Mouse (Mus musculus) cerebellum, adult 8-10 months (tissue): Measurements from ENCODE around the gene Agbl1.
"Not testable (repeated sequence)": the region's sequence is repeated elsewhere in the genome, so short reads cannot be mapped to it uniquely, and the experiment has no call there.

Experiments
- DNase-seq: peaks from one replicate; pipeline ENCODE4 v3.0.0; 2022

Agbl1 gene

DNA sequence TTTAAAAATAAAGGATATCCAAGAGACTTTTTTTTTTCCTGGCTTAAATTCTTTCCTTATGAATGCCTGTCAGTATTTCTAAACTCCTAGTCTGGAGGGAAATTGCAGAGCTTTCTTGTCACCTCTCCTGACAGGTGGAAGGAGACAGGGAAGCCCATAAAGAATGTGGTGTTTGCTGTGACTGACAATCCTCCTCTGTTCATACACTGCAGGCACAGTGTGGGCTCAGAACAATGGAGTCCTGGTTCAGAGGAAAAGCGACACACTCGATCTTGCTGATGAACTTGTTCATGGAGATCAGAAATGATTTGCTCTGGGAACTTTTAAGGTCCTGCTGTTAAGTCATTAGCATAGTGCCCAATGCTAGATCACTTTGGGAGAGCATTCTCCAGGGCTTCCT is 368.1 kb downstream of the Agbl1 start:
- DNase-seq, result no peak

DNA sequence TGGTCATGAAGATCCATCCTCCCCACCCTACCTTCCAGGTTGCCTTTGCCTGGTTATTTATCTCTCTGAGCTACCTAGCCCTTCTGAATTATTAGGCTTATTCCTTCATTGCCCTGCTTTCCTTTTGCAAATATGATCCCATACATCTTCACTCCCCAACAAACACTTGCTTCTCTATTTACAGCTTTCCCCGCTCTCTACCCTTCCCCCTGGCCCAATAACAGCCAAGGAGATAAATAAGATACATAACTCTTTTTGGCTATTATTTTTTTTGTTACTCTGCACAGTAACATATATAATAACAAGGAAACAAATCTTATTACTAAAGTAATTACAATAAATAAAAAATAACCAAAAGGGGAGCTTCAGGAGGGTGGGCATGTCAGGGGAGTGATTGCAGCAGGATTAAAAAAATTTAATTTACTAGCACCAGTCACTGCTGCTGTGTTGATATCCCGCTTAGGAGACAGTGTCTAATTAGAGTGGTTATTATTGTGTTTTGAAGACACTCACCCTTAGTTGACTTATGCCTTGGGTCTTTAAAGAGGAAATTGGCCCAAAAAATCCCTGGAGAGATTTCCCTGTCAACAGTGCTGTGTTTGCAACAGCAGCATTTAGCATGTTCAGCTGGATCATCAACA is 370.5 kb downstream of the Agbl1 start:
- DNase-seq, result no peak

DNA sequence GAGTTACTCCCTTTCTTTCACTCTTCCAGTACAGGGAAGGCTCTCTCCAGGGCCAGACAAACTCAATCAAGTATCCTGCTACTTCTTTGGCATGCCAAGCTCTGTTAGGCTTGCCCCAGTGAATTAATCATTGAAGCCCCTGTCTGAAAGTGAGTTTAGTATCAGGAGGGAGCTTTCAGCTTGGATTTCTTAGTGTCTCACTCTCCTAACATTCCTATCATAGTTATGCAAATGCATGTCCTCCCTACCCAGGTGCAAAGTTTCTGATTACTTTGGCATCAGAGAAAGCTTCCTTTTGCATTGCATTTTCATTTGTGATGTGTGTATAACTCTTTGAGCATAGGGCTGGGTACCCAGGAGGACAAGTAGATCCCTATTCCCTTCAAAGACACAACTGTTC is 399.8 kb downstream of the Agbl1 start:
- no peak for DNase-seq

DNA sequence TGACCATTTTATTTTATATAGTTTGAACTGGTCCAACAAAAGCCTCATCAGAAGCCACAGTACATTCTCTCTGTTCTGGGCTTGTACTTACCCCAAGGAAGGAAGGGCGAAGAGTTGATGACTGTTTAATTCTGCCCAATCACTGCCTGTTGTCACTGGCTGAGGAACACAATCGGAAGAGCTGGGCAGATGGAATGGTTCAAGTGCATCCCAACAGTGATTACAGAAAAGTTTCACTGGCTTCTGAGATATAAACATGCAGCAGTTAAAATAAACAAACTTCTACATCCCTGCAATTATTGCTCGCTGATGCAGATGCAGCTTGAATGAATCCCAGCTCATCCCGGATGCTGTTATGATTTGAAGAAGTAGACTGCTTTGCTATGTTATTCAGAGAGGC is 421.3 kb downstream of the Agbl1 start:
- no peak for DNase-seq

DNA sequence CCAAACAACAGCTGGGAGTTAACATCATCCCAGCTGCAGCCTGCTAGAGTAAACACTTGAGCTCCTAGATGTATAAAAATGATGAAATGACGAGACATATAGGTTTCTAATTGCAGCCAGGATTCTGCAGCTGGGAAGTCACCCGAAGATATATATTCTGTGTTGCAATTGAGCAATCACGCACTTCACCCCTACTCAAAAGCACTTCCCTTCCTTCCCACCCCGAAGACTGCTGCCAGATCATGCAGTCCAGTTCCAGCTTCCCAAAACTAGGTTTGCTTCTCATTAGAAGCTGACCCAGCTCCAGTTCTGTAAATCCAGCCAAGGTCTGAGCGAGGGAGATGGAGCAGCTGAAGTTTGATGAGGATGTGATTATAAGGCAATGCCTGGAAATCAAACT is 431.4 kb downstream of the Agbl1 start:
- no peak for DNase-seq

DNA sequence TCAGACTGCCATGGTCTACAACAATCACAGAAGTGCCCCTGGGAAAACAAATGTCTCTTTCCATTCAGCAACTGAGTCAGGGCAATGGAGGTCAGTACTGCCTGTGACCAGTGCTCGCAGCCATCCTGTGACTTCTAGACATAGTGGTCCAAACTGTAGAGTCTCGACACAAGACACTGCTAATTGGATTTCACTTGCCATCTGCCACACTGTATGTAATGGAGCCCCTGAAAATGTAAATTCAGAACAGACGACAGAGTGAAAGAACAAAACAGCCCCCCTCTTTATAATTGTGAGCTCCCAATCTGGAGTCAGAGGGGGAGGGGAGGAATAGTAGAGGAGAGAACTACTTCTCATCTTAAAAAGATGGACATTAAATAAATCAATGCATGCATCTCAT is 445.2 kb downstream of the Agbl1 start:
- DNase-seq, result no peak

DNA sequence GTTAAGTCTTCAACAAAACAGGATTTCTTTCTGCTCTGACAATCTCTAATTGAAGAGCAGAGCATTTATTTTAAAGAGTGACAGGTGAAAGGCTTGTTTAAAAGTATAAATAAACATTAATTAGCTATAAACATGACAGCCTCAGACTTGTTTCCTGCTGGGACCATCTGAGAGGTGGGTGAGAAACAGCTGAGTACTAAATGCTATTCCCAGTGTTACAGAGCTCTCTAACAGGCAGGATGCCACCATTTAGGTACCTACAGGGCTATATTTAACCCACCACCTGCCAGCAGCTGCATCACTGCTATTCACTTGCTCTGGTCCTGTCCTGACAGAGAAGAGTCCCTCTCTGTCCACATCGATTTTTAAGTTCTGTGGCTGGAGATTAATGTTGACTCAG is 471.5 kb downstream of the Agbl1 start:
- DNase-seq, result no peak

DNA sequence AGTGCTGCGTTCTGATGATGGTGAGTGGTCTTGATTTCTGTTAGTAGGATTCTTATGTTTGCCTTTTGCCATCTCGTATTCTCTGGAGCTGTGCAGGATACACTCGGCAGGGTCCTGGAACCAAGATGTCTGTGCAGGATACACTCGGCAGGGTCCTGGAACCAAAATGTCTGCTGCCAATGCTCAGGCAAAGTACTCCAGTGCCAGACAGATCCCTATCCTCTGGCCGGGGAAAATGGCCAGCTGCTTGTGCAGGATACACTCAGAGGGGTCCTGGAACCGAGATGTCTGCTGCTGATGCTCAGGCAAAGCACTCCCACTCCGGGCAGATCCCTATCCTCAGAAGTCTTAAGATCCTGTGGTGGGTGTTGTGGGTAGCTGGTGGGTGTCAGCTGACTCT is 502.5 kb downstream of the Agbl1 start:
- DNase-seq, result not testable (repeated sequence)

DNA sequence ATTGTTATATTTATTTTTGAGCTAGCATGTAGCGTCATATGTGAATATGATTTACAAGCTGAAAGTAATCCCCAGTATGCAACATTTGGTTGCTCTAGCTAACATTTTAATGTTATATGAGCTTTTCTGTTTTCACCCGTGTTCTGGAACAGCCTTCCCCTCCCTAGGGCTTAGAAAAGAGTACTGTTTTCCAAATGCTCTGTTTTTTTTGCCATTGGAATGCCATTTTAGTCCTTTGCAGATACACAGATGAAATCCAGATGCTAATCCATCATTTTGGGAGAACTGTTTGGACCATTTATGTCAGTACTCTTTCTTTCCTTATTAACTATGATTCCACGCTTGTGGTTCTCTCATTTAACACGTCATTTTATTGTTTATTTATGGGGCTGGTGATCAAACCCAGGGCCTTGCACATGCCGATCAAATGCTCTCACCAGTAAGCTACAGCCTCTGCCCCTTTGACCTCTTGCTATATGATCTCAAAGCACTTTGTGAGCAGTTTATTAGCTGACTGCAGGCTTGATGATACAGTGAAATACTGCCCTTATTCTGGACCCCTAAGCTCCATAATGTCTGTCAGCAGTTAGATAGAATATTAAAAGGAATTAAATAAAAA is 547.7 kb downstream of the Agbl1 start:
- no peak for DNase-seq

DNA sequence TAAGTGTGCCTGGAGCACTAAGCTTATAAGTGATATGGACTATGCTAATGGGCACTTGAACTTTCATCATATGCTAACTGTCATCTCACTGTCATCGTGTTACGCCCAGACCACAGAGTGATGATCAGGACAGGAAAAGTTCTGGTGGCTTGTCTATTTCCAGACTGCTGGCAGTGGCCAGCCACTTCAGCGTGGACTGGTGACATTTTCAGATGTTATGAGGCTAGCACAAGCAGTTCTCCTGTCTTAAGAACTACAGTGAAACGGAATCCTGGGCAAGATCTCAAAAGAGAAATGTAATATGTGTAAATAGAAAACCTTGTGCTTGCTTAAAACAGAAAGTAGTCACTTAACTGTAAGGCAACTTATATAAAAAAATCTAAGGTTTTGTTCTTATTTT is 550.8 kb downstream of the Agbl1 start:
- no peak for DNase-seq

DNA sequence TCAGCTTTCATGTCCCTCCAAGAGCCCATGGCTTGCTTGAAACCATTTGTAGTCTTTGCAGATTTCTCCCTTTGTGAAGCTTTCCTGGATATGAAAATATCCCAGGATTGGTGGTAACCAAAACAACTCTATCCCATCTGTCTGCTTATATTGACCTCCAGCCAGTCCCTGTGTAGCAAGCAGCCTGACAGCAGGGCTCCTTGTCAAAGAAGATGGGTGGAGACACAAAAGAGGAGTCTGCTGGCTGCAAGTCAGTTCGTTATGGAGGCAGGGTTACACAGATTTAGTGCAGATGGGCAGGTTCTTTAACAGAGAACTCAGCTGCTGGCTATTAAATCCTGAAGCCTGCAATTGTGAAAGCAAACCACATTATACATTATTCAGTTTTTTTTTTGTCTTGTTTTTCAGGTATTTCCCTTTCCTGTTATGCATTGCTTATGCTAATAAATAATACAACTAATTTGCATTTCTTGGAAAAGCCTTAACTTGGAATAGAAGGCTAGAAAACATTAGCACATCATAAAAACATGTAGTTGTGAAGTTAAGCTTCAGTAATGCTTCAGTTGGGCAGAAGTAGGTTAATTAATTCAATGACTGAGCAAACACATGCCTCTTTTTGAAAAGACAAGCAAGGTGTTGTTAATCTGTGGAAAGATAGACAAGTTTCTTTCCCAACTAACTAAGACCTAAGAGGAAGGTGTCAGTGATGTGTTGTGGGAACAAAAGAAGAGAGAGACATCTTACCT is 559.0 kb downstream of the Agbl1 start:
- no peak for DNase-seq

DNA sequence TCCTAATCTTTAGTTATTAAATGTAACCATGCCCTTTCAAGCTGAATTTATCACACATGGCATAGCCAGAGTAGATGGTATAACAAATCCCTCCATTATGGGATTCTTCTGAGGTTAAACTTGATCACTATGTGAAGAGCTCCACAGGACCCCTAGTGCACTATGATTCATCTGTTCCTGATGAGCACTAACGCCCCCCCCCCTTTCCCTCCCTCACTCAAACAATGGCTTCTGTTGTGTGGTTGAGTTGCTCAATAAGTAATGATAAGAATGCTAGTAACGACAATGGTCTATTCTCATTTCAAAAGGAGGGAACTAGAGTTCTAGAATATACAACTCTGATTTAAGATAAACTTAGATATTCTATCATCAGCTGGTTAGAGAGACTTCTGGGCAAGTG is 560.4 kb downstream of the Agbl1 start:
- no peak for DNase-seq

DNA sequence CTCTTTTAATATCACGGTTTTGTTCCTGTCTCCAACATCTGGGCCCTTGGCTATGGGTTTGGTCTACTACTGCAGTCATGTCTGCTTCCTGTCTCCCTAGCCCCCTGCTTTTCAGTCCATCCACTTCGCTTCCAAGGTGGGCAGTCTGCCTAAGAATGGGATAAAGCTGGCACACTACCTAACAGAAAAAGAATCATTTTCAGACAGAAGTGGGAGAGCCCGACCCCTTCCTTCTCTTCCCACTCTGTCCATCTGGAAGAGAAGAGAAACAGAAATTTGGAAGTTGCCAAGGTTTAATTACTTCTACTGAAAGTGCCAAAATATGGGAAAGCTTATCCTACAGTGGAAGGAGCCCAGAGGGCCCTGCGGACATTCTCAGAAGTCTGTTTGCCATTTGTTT is 561.6 kb downstream of the Agbl1 start:
- DNase-seq, result no peak

DNA sequence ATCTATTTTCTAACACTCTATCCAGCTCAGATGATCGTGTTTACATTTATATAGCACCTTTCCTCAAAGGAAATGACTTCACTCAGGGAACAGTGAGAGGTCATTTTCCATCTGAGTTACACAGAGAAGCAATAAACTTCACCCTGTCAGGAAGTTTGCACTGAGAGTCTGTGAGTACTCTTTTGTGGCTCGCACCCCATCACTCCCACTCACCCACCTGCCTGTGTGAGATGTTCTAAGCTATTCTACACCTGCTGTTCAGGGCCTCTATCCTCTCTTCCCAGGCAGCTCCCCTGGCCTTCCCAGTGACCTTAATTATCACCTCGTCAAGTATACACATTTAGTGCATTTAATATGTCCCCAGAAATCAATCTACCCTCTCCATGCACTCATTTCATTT is 580.3 kb downstream of the Agbl1 start:
- no peak for DNase-seq

DNA sequence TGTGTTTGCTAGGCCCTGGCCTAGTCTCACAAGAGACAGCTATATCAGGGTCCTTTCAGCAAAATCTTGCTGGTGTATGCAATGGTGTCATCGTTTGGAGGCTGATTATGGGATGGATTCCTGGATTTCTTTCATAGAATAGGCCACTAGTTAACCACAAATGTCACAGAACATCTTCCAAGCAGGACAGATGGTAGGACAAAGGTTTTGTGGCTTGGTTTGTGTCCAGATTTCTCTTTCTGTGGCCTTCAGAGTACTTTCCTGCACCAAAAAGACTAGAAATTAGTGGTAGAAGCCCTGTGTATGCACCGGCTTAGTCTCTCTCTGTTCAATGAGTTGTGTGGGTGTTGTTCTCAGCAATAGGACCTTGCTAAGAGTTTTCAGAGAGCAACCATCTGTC is 590.9 kb downstream of the Agbl1 start:
- no peak for DNase-seq

DNA sequence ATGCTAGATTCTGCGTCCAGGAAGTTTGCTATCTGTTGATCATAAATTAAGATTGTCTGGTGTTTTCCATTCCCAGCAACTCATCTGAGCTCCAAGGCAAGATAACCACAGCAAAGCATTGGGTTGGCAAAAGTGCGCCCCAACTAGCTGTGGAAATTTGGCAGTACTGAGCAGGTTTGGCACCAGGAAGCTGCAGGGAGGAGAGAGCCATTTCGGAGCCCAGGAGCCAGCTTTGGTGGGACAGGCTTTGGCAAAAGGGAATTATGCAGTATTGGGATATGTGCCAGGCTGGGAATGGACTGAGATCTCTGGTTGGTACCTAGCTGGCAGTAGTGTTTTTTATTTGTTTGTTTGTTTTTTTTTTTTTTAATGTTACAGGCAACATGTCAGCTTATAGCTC is 612.5 kb downstream of the Agbl1 start:
- no peak for DNase-seq

DNA sequence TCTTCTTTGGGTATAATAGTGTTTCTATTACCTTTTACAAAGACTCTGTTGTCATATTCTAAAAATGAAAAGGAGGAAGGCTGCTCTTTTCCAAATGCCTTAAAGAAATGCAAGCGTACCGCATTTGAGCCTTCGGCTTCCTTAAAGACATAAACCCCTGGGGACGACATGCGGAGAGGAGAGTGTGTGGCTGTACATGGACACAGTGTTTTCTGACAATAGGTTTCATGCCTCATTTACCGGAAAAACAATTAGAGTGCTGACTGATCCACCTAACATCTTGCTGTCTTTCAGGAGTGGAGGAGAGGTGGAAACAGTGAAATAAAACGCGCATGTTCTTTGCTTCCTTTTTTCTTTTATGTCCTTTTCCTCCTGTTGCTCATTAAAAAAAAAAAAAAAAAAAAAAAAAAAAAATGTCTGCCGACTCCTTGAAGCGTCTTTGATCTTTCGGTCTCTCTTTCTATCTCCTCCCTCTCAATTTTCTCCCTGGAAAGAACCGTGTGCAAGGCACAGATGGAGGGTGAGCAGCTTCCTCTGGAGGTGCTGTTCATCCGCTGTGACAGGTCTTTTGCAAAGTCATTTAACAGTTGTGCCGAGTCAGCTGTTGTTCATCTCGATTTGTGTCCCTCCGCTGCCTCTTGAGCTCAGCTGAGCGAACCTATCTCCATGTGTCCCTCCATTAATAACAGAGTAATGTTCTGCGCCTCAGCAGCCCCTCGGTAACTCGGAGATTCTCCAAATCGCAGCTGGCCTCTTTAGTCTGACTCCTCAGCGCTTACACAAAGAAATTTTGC is 659.9 kb downstream of the Agbl1 start:
- DNase-seq, result no peak

DNA sequence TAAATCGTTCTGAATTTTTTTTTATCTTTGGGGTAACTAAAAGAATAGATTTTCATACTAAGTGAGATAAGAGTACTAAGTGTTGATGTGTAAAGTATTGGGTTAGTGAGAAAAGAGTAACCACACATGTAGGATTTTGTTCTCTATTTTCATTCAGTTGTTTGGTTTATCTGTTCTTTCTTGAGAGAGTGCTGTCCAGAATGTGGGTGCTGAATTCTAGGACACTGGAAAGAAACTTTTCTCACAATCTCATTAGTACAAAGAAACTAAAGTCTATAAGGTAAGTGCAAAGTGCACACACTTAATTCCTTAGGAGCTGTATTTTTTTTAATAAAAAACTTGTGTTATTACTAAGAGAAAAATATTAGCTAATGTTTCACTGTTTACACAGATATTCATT is 674.4 kb downstream of the Agbl1 start:
- DNase-seq, result no peak

DNA sequence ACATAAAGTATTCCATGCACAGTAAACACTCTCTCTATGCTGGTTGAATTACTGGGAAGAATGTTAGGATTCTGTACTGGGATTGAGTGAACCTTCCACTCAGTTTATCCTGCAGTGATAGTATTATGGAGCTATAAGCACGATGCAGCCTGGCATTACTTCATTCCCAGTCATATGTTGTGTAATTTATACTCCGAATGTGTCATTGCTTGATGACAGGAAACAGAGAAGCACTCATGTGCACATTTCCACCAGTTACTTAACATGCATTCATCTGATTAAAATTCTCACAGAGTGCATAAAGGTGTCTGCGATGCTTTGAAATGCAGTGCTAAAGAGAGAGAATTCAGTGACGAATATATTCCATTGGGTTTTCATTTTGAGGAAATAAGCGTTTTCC is 682.0 kb downstream of the Agbl1 start:
- DNase-seq, result no peak

DNA sequence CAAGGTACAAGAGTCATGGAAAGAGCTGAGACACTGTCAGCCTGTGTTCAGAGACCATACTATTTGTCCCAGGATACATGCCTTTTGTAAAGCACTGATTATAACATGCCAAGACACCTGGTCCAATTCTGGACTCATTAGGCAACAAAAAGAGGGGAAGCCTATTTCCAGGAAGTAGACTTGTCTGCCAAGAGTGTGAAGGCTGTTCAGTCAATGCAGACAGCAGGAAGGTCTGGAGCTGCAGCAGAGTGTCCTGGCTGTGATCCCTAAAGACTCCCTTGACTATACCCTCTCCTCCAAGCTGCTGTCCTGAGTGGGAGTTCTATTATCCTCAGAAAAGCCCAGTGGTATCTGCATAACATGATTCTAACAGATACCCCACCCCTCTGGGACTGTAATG is 689.2 kb downstream of the Agbl1 start:
- no peak for DNase-seq

DNA sequence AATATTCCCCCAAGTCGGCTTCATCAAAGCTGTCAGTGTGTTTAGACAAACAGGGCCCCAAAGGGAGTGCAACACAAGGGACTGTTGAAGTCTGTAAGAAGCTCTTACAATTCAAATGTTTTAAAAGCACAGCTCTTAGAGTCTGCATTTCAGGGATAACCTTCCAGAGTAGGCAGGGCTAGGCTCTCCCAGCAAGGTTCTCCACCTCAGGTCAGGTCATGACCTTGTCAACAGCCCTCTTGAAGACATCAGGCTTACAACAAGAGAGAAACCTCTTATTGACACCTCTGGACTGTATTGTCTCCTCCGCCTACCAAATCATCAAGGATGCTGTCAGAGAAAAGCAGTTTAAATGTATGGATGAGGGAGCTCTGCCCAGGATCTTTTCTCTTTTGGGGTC is 692.0 kb downstream of the Agbl1 start:
- no peak for DNase-seq

DNA sequence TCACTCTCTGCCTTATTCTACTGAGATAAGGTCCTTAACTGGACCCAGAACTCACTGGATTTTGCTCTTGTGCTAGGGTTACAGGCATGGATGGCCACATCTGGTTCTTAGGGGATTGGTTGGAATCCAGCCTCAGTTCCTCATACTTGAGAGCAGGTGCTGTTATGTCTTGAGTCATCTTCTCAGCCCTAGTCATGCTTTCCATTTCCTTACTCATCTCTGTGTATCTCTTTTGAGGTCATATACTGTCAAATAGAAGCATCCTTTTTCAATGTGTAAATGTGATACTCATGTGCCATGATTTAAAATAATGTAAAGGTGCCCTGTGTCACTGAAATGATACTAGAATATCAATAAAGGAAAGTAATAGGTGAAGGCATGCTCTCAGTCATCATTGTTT is 705.5 kb downstream of the Agbl1 start:
- DNase-seq, result no peak

DNA sequence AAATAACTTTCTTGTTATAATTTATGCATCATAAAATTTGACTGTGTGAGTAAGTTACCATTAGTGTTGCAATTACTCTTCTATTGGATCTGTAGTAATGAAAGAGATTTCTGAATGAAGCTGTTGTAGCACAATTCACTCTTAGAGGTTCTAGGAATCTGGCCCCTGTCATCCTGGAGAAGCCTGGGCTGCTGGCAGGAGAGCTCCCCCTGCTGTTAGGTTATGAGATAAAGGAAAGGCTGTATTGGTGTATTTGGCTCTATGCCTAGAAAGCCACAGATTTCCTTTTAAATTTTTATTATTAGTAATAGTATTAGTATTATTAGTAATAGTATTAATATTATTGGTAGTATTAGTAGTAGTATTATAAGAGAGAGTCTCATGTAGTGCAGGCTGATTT is 711.8 kb downstream of the Agbl1 start:
- DNase-seq, result peak; percentile 2

DNA sequence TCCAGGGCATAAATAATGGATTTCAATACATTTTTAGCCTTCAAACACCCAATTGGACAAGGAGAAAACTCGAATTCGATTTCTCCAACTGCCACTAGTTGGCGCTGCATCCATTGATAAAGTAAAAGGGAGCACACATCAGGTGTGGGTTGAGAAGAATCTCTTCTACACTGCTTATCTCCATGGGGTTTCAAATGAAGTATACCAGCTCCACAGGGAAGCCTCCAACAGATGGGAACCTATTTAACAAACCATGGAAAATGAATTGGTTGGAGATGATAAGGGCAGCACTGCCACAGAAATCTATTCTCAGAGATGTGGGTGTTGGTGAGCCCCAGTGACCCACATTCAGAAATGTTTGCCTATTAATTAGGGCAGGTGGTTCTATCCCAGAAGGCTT is 741.6 kb downstream of the Agbl1 start:
- DNase-seq, result peak; percentile 1
